Comparison of ENCODE assay signal across 18 mouse cellular contexts in genomic region chr1:37049159-37049558, GRCm38 (mm10). TPM values are rescaled to one million over a fixed set of nuclear protein-coding genes. Genes with fewer than 3 reads are reported as not detected.
DNase-seq lines count a peak whose midpoint lies in the region; ATAC-seq and TF ChIP-seq lines count a peak whose summit lies in the region.
"Had no signal": no experiment of that assay in that cellular context is flagged by ENCODE, and none has a peak within 500 bp of the region (broad histone marks: within the 10 kb centered on the region; RNA-seq: fewer than 3 reads in every experiment).

No protein-coding gene starts in this region.

- no peaks in the 10 kb centered on the region for H3K9me3 ChIP-seq in ES-E14 (ENCODE audit: control insufficient read depth, insufficient read depth, low read depth, low read length)
- H3K9me3 ChIP-seq in limb, embryonic 10.5 days (replicated peaks) = no peaks in the 10 kb centered on the region
- H3K9me3 ChIP-seq: forebrain, embryonic 13.5 days had no signal

- H3K4me3 ChIP-seq in ES-E14 (ENCODE audit: insufficient read depth in 1 of 2, low read depth in 1 of 2, low read length in 2 of 2, poor library complexity in 1 of 2, severe bottlenecking in 1 of 2) = no peak overlapping the region
- H3K4me3 ChIP-seq in limb, embryonic 10.5 days = no peak overlapping the region
- H3K4me3 ChIP-seq: embryonic facial prominence, embryonic 10.5 days; forebrain, embryonic 13.5 days; heart, embryonic 13.5 days had no signal

- DNase-seq in kidney, postnatal 10 days = peak; percentile 43
- no peak for DNase-seq in kidney, adult 8-10 months
- no peak for DNase-seq in ES-E14 (ENCODE audit: low read depth, low spot score)
- DNase-seq in limb, embryonic 10.5 days (ENCODE audit: low spot score) = peak; percentile 24
- no peak for DNase-seq in ovary, adult 18-20 months (ENCODE audit: low spot score)
- DNase-seq: adrenal gland, adult 8-10 months; adrenal gland, postnatal 36 days; cerebellum, adult 2 months; cerebellum, postnatal 10 days; forebrain, postnatal 0 days; gastrocnemius, postnatal 14 days; heart, postnatal 36 days had no signal

- WGBS in limb, embryonic 10.5 days = 48% methylated on average over 4 of the region's 4 CpGs

- in situ Hi-C loops in ES-E14 (cut with MboI; ENCODE audit: low sequenced_read_pairs in 2 of 2, unreplicated experiment in 2 of 2) = no loop called here

- H3K4me1 ChIP-seq in ES-E14 (ENCODE audit: control insufficient read depth in 2 of 2, insufficient read depth in 2 of 2, low read length in 2 of 2, poor library complexity in 1 of 2) = peaks cover 2 to 4% of the 10 kb centered on the region in 2 experiments; a peak in 2 of 4 replicates
- peaks cover 20% of the 10 kb centered on the region for H3K4me1 ChIP-seq in limb, embryonic 10.5 days
- H3K4me1 ChIP-seq: forebrain, embryonic 13.5 days; heart, embryonic 13.5 days had no signal

- peak overlapping the region; percentile 64; the same call in 1 of the 2 replicates for H3K27ac ChIP-seq in ES-E14 (ENCODE audit: insufficient read depth, low read depth, low read length, poor library complexity, severe bottlenecking)
- H3K27ac ChIP-seq in limb, embryonic 10.5 days = no peak overlapping the region
- H3K27ac ChIP-seq: embryonic facial prominence, embryonic 10.5 days; forebrain, embryonic 13.5 days; heart, embryonic 13.5 days had no signal

- ATAC-seq in megakaryocyte progenitor cell, adult 5-6 weeks (replicated peaks; ENCODE audit: poor library complexity) = no peak
- ATAC-seq: forebrain, embryonic 13.5 days; forebrain, postnatal 0 days; hindbrain, embryonic 16.5 days; Patski had no signal

- H3K27me3 ChIP-seq in limb, embryonic 10.5 days (ENCODE audit: low read depth, poor library complexity, severe bottlenecking) = no peaks in the 10 kb centered on the region
- H3K27me3 ChIP-seq: forebrain, embryonic 13.5 days; heart, embryonic 13.5 days had no signal

- H3K9ac ChIP-seq in ES-E14 (ENCODE audit: insufficient read depth, low read depth, low read length, poor library complexity, severe bottlenecking) = no peak overlapping the region
- H3K9ac ChIP-seq: forebrain, embryonic 13.5 days; forebrain, postnatal 0 days; heart, embryonic 13.5 days had no signal

- no peaks in the 10 kb centered on the region for H3K36me3 ChIP-seq in ES-E14 (ENCODE audit: control insufficient read depth, insufficient read depth, low read length, poor library complexity, severe bottlenecking)
- H3K36me3 ChIP-seq in limb, embryonic 10.5 days = no peaks in the 10 kb centered on the region
- H3K36me3 ChIP-seq: embryonic facial prominence, embryonic 10.5 days; heart, embryonic 13.5 days had no signal

TF ChIP-seq in ES-E14, 5 proteins besides CTCF, POLR2A, EP300 and RAD21:
- TF ChIP-seq CHD2 (IDR thresholded peaks at IDR 0.05; ENCODE audit: low read depth, low read length) = no peak
- TF ChIP-seq ZNF384 (IDR thresholded peaks at IDR 0.05; ENCODE audit: low read depth, low read length) = peak; percentile 88

RNA-seq across cellular contexts. Expression of gene Vwa3b, which starts 22.8 kb away (rescaled TPM):
- total RNA-seq in ES-E14 (2012; rRNA removed) = 17.5 and 38.7 TPM in 2 replicates
- polyA plus RNA-seq in limb, embryonic 10.5 days (2016; fragmentation: Nextera tagmentation; extraction: Ambion mirVana) = 0.23 and 0.31 TPM in 2 replicates
- total RNA-seq in megakaryocyte progenitor cell, adult 5-6 weeks (2015) = not detected in 2 replicates
- total RNA-seq in megakaryocyte progenitor cell, adult 5-6 weeks (2017) = not detected in 2 replicates
- polyA plus RNA-seq: Patski had no signal

Comparison
In these comparisons a context has a peak if more than half of its experiments do, and no peak if none do; other contexts are left out.
1. DNase-seq: peak in kidney, postnatal 10 days (single experiment) and limb, embryonic 10.5 days (single experiment); none in kidney, adult 8-10 months (0 of 2), ES-E14 (single experiment) and ovary, adult 18-20 months (single experiment).
2. RNA of gene Vwa3b, which starts 22.8 kb away (total RNA-seq): 17.5 to 38.7 TPM in ES-E14; not detected in megakaryocyte progenitor cell, adult 5-6 weeks; every median in the first group is over 10 times any median in the second.